Mouse (Mus musculus) frontal cortex, adult 2 months (tissue): ENCODE measurements around the gene Herc1. TPM values are rescaled to one million over a fixed set of nuclear protein-coding genes. Genes with fewer than 3 reads are reported as not detected.
"Not testable (repeated sequence)": the region's sequence is repeated elsewhere in the genome, so short reads cannot be mapped to it uniquely, and the experiment has no call there.

ENCODE experiments used
- DNase-seq, 2 experiments: peaks; one replicate each; pipeline ENCODE4 v3.0.0; 2022; ENCODE audit warnings: low spot score in 1 of 2; ENCODE audit errors: extremely low spot score in 1 of 2
- polyA plus RNA-seq: library from polyadenylated mRNA; depleted of rRNA; stranded (reverse); fragments of >200 nt; gene quantifications from 2 replicates; pipeline ENCODE4 v1.2.3, GENCODE M21; 2012

Herc1 gene
- polyA plus RNA-seq, 1 experiment, result 68.6 TPM

DNA sequence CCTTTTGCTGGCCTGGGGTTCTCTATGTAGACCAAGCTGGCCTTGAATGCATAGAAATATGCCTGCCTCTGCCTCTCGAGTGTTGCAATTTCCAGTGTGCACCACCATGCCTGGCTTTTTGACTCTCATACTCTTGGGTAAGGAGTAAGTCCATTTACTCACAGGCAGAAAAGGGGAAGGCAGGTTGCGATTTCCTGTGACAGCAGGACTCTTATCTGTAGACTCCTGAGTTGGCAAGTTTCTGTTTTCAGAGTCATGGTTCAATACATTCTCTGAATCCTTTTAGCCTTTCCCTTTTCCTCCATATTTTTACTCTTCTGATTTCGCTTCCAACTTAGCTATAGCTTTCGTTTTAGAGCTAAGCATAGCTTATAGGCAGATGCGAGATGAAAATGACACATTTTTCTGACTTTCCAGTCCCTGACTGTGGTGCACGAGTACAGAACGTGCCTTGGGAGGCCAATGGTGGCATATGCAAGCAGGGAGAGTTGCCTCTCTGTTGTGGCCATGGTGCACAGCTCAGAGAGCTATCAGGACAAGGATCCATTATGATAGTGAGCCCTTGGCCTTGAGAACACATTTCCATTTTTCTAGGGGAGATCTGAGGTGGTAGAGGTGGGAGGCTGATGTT, 2.7 kb upstream of the Herc1 start:
- DNase-seq, result no peak

DNA sequence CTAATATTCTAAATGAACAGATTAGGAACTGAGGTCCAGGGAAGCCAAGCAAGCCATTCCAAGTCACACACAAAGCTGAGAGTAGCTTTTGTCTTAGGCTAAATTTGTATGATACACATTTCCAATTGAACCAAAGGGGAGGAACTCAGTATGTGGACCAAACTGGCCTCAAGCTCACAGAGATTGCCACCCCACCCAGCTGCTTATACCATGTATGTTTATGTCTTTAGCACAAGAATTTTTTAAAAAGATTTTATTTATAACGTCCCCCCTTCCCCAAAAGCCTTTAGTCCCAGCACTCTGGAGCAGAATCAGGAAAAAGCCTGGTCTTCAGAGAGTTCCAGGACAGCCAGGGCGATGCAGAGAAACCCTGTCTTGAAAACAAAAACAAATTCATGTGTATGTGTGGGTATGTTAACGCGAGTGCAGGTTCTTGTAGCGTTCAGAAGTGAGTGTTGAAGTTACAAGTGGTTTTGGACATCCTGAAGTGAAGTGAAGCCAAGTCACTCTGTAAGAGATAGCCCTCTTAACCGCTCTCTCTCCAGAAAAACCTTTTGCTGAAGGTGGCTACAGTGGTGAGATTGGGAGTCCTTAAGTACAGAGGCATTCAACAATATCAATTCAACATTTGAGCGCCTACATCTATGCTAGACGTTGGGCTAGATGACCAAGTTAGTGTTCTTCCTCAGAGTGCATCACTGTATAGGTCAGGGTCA, 948 bp upstream of the Herc1 start:
- DNase-seq, result no peak

DNA sequence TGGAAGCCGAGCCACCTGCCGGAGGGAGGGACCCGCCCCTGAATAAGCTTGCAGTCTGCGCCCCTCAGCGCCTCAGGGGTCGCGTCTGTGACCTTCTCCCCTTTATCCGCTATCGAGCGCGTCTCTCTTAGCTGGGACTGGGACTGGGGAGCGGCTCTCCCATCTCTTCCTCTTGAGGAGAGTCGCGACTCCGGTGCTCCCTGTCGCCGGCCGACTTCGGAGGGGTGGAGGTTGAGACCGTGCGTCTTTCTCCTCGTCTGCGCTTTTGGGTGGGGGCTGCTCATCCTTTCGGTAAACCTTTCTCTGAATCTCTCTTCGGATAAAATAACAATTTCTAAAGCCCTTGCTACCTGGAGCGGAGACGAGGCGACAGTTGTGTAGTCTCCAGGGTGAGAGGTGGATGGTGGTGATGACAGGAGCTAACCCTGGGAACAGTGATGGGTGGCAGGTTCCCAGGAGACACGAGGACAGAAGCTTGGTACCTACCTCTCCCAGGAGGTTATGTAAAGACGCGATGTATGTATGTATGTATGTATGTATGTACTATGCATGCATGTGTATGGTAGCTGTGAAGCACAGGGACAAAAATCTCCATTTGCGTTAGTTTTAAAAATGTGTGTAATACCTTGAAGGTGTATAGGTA, 659 bp downstream of the Herc1 start:
- DNase-seq, result peak in 1 of 2 experiments; percentile 31

DNA sequence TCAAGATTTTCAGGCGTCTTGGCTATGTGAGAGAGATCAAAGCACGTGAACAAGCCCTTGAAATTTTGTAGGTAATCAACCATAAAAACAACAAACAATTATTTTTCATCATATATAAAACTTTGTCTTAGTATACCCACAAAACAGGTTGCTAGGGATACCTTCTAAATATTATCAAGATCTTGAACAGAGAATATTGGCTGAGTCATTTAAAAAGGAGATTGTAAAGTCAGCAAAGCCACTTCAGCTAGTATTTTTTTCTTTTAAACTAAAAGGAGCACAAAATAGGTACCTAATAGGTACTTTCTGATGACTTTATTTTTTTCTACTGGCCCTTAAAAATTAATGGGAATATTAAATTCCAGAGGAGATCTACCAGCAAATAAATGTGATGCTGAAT, 2.5 kb downstream of the Herc1 start:
- no peak for DNase-seq

DNA sequence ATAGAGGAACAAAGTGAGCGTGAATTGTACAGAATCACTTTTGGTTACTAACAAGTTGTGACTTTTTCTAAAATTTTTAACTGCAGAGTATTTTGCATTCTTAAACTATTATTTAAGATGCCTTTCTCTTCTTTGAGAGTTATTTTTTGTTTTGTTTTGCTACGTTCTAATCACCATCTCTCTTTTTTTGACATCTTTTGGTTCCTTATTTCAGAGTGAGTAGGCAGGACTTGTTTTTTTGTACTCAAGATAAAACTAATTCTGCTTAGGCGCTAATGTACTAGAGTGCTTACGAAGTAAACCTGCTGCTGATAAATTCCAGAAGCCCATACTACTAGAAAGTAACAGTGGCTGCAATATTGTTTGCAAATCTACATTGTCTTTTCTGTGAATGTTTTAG, 8.9 kb downstream of the Herc1 start:
- DNase-seq, result no peak

DNA sequence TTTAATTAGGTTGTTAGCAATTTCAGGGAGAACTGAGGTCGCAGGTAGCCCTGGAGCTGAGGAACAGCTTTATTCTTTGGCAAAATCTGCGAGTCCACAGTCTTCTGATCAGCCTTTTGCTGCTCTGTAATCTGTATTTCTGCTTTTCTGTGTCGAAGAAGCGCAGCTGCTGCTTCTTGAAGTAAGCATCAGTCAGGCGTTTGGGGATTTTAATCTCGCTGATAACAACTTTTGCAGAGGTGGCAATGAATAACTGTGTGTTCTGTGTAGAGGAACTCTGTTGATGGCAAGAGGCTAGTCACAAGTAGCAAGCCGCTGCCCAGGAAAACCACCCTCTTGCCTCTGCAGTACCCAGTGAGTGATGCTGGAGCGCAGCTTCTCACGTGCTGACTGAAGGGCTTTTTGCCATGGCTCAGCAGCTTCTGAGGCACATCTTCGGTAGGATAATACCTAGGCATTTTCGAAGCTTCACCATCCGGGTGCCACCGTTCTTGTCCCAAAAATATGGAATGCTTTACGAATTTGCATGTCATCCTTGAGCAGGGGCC, 10.0 kb downstream of the Herc1 start:
- peak in 1 of 2 experiments; percentile 47 for DNase-seq

DNA sequence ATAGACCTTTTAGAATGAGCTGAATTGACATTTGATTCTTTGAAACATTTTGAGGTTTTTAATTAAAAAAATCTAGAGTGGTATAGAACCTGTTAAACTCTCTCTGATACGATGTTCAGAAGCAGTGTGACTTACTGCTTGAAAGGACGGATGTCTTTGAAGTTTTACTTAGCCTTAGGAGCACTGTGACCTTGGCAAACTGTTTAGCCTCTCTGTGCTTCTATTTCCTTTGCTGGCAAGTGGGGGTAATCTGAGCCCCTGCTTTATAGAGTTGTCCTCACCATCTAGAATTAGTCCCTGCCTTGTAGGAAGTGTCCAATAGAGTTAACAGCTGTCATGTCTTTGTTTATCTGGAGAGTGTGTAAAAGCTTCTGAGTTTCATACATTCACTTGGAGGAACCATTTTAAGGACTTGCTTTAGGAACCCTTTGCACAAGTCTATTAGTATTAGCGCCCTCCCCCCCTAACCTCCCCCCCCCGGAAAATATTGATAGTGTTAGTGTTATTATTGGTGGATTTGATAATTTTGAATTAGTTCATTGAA, 18.7 kb downstream of the Herc1 start:
- DNase-seq, result no peak

DNA sequence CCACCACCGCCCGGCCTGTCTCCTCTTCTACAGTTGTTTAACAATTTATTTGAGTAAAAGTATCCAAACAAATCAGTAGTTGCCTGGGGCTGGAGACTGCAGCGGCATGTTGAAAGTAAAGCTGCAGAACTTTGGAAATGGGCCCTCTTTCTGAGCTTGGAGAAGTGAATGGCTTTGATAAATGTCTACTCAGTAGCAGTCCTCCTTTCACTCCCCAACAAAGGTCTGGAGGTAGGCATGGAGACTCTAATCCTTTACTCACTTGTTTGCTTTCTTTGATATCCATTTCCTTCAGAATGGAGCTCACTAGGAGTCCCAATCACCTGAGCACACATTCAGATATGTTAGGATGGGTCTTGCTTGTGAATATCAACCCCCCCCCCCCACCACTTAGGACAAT, 20.1 kb downstream of the Herc1 start:
- no peak for DNase-seq

DNA sequence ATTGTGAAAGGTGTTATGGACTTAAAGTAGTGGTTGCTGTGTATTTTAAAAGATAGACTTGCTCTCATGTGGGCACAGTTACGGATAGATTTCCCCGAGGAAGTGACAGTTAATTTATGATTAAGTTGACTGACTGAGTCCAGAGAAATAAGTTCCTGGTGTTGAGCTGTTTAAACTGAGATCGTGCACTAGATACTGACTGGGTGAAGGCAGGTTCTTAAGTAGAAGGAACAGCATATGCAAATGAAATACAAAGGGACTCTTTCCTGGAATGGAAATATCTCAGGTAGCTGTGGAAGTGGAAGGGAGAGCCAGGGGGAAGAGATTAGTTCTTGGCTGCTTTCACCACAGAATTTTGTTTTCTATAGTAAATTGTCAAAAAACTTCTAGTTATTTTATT, 20.6 kb downstream of the Herc1 start:
- no peak for DNase-seq

DNA sequence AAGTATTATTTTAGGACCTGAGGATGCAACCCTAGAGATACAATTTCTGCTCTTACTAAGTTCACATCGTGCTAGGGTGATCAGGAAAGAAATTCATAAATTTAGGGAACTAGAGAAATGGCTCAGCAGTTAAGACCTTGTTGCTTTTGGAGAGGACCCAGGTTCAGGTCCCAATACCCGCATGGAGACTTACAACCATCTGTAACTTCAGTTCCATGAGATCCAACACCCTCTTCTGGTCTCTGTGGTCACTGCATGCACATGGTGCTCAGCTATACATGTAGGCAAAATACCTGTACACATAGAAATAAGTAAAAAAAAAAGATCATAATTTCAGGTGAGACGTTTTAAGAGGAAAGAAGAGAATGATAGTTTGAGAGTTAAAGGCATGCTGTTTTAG, 23.2 kb downstream of the Herc1 start:
- no peak for DNase-seq

DNA sequence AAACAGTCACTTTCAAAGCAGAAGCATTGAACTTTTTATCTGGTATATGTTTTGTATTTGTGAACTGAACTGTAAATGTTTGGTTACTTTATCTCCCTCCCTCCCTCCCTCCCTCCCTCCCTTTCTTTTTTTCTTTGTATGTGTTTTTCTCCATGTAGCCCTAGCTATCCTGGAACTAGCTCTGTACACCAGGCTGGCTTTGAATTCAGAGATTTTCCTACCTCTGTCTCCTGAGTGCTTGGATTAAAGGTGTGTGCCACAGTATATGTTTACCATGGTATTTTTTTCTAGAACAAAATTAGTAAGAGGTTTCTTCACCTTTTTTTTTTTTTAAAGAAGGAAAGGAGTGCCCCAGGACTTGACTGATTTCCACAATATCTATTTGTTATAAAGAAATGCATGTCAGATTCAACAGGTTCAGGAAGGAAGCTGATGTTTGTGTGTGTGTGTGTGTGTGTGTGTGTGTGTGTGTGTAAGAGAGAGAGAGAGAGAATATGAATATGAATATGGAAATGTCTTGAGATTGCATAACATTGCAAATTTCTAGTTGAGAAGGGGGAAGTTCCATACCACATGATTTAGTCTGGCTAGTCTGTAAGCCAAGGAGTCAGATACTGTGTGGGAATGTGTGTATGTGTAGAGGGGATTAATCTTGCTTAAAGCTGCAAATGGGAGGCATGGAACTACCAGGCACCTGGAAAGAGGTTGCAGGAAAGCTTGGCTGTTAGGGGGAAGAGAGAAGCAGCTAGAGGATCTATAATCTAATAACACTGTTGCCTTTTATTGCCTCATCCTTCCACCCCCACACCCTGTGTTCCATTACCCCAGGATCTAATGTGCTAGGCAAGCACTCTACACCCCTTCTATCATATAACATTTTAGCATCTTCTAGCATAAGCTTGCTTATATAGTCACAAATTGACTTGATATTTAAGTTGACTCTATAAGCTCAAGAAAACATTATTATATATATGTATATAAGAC, 24.5 kb downstream of the Herc1 start:
- no peak for DNase-seq

DNA sequence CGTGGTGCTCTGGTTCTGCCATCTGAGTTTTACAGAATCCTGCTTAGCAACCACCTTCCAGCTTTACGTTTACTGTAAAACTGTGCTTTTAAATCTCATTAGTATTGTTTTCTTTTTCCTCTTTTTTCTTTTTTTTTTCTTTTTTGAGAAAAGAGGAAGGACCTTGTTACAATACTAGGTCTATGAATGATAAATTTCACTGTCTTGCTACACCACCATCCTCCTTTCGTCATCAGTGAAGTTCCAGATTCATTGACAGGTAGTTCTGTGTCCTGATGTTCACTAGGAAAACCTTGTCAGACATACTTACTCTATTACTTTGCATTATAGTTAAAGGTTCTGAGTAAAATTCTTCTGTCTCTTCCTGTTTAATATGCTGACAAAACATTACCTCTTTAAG, 33.2 kb downstream of the Herc1 start:
- no peak for DNase-seq

DNA sequence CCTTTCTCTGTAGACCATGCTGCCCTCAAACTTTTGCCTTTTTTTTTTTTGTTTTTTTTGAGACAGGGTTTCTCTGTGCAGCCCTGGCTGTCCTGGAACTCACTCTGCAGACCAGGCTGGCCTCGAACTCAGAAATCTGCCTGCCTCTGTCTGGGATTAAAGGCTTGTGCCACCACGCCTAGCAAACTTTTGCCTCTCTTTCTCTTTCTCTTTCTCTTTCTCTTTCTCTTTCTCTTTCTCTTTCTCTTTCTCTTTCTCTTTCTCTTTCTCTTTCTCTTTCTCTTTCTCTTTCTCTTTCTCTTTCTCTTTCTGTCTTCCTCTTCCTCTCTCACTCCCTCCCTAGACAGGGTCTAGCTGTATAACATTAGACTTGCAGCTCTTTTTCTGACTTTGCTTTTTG, 40.1 kb downstream of the Herc1 start:
- DNase-seq, result not testable (repeated sequence)

DNA sequence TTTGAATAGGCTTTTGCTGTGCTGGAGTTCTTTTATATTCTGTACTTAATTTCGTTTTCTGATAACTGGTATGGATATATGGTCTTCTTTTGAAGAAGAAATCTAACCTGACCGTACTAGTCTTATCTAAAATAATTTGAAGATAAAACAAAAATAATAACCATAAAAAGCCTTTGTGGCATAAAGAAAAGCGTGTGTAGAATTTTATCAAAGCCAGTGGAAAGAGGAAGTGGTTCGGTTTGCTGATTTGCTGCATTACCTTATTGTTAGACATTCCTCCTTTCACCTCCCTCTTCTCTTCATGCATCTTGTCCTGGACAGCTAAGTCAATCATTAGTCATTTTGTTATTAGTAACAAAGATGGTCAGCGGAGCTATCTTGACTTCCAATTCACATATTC, 43.1 kb downstream of the Herc1 start:
- no peak for DNase-seq

DNA sequence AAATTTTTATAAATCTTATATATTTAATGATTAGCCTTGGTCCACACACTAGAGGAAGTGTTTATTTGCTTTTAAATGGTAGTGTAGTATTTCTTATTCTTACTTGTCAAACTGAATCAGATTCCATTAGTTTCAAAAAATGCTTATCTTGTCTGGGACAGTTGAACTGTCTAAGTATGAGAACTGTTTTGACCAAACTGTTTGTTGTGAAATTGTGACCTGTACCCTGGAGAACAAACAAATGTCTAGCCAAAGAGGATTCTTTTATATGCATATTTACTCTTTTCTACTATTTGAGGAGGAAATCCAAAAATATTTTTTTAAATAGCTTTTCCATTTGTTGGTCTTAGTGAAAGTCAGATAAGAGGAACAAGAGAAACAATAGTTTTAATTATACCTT, 73.2 kb downstream of the Herc1 start:
- DNase-seq, result no peak

DNA sequence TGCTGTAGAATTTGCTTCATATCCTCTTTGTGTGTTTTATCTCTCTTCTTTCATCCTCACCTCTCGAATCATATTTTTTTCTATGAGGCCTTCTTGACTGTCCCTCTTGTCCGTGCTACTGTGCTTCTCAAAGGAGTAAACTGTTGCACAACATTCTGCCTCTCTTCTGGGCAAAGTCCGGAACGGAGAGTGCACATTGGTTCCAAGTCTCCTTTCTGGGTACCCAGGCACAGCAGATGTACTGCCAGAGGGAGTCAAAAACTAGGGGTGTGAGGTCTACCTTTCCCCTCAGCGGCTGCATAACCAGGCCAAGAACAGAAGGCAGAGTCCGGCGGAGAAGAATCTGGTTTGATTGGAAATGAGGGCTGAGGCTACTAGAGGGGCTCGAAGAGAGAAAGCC, 89.8 kb downstream of the Herc1 start:
- no peak for DNase-seq

DNA sequence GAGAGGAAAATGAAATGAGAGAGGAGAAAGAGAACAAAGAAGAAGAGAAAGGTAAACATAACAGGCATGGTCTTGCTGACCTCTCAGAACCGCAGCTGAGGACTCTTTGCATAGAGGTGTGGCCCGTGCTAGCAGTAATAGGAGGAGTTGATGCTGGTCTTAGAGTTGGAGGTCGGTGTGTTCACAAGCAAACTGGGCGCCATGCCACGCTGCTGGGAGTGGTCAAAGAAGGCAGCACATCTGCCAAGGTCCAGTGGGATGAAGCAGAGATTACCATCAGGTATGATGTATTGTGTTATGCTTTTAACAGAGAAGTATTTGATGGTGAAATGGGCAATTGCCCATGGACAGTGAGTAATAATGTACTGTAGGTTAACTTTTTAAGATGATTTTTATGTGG, 98.0 kb downstream of the Herc1 start:
- DNase-seq, result no peak

DNA sequence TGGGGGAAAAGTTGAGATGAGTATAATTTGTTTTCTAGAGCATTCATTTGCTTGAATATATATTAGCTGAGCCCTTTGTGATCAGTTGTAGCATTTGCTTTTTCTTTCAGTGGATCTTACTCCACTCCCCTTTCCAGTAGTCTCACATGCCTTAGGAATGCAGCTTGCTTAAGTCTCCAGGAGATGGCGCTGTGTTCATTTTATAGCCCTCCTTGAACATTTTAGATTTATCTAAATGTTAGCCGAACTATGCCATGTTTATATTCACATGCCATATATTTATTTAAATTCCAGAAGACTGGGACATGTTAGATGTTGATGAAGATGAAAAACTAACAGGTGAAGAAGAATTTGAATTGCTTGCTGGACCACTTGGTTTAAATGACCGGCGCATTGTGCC, 114.8 kb downstream of the Herc1 start:
- peak in 1 of 2 experiments; percentile 47 for DNase-seq

DNA sequence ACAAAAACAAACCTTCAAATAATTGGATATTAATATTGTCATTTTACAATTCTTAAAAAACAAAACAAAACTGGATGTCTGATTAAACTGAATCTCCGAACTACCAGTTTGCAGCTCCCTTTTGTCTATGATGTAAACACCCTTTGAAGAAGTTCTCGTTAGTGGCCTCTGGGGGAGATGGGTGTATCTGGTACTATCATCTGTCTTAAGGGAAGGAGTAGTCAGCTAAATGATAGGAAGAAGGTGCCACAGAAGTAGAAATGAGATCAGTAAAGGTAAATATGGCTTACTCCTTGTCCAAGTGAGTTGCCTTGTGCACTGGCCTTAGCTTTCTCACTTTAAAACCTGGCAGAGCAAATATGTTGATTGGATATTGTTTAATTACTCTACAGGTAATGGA, 127.5 kb downstream of the Herc1 start:
- no peak for DNase-seq

DNA sequence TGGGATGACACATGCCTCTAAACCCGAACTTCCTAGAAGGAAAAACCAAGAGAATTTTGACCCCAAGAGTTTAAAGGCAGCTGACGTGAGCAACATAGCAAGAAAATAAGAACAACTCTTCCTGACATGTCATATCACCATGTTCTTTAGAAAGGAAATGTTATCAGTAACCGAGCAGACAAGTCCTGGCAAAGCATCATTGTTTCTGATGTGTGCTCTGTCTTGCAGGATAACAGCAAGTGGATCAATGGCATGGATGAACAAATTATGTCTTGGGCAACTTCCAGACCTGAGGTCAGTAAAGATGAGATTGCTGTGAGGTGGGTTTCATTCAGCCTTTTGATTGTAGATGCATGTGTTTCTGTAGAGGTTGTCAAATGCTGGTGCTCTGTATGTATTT, 133.2 kb downstream of the Herc1 start:
- DNase-seq, result no peak
